Mouse (Mus musculus) liver, adult 2 months (tissue): Measurements from ENCODE around the gene Gm20388. TPM values are rescaled to one million over a fixed set of nuclear protein-coding genes. Genes with fewer than 3 reads are reported as not detected.
A peak's percentile ranks its signal among the peaks of the same experiment; 100 is the strongest.

ENCODE experiments used
- DNase-seq: peaks from one replicate; pipeline ENCODE4 v3.0.0-alpha.2; 2011; ENCODE audit warnings: low read depth, low spot score; ENCODE audit errors: extremely low read depth
- H3K27ac ChIP-seq: fragments of 200-500 bp; replicated peaks from 2 replicates; pipeline ENCODE4 v1.5.1; 2012; ENCODE audit warnings: low read depth, mild to moderate bottlenecking, control low read depth, inconsistent platforms, low read length; ENCODE audit not compliant: insufficient read depth
- H3K27me3 ChIP-seq: fragments of 200-500 bp; 2 replicates; pipeline ENCODE4 v1.6.1; 2012; ENCODE audit warnings: mild to moderate bottlenecking, moderate library complexity, low read length, inconsistent platforms; ENCODE audit not compliant: control insufficient read depth, insufficient read depth
- H3K36me3 ChIP-seq: fragments of 200-500 bp; 2 replicates; pipeline ENCODE4 v1.6.1; 2012; ENCODE audit warnings: low read length, inconsistent platforms; ENCODE audit not compliant: control insufficient read depth, insufficient read depth
- H3K4me1 ChIP-seq: fragments of 200-500 bp; 2 replicates; pipeline ENCODE4 v1.6.1; 2011; ENCODE audit warnings: low read length; ENCODE audit not compliant: control insufficient read depth, insufficient read depth
- H3K4me3 ChIP-seq: fragments of 200-500 bp; 2 replicates; pipeline ENCODE4 v1.5.1; 2011; ENCODE audit warnings: low read depth, mild to moderate bottlenecking, control low read depth, low read length, moderate library complexity; ENCODE audit not compliant: insufficient read depth
- H3K79me2 ChIP-seq: fragments of 200-500 bp; 2 replicates; pipeline ENCODE4 v1.6.1; 2012; ENCODE audit warnings: inconsistent platforms, mild to moderate bottlenecking, low read length, moderate library complexity; ENCODE audit not compliant: control insufficient read depth, insufficient read depth
- H3K9ac ChIP-seq: fragments of 200-500 bp; 2 replicates; pipeline ENCODE4 v1.6.1; 2012; ENCODE audit warnings: low read depth, mild to moderate bottlenecking, control low read depth, inconsistent platforms, low read length
- CTCF ChIP-seq: fragments of 200-500 bp; IDR thresholded peaks from 2 replicates; pipeline ENCODE4 v1.5.1; 2011; ENCODE audit warnings: low read depth, low read length, control low read depth
- POLR2A ChIP-seq: fragments of 200-500 bp; IDR thresholded peaks from 2 replicates; pipeline ENCODE4 v1.6.1; 2011; ENCODE audit warnings: low read length, control low read depth; ENCODE audit not compliant: insufficient read depth; ENCODE audit errors: extremely low read depth
- WGBS: fragments of 180-500 bp; shearing (Covaris S2); methylation state at CpG from one replicate; pipeline ENCODE4 v1.1.7; 2018; 5-methylcytosine and 5-hydroxymethylcytosine counted together
- polyA plus RNA-seq: library from polyadenylated mRNA; depleted of rRNA; stranded (reverse); fragments of >200 nt; gene quantifications from 2 replicates; pipeline ENCODE4 v1.2.3, GENCODE M21; 2012
- total RNA-seq: library from RNA; depleted of rRNA; stranded (reverse); fragments of >200 nt; gene quantifications from 2 replicates; pipeline ENCODE4 v1.2.3, GENCODE M21; 2014

Gene Gm20388
- total and polyA plus RNA-seq, 2 experiments: 6.4 to 19.9 TPM

- WGBS: 77% methylated on average over 26 of the region's 26 CpGs
- DNase-seq: no peak
- H3K27ac ChIP-seq: no peak overlapping the region
- H3K4me3 ChIP-seq: no peak overlapping the region
- no peaks in the 10 kb centered on the region for H3K36me3 ChIP-seq
- no peak overlapping the region for H3K9ac ChIP-seq
- TF ChIP-seq POLR2A (no peak), CTCF (no peak)
- no peaks in the 10 kb centered on the region for H3K4me1 ChIP-seq
- H3K27me3 ChIP-seq: no peaks in the 10 kb centered on the region
- H3K79me2 ChIP-seq: no peaks in the 10 kb centered on the region
These were observed 1569.9 kb downstream of the Gm20388 start for GRCm38 (mm10) chr8:121480411-121481031.

GRCm38 (mm10) chr8:121484072-121484782 is 1573.6 kb downstream of the Gm20388 start:
- TF ChIP-seq POLR2A (no peak), CTCF (no peak)
- H3K27ac ChIP-seq: no peak overlapping the region
- H3K9ac ChIP-seq: no peak overlapping the region
- no peaks in the 10 kb centered on the region for H3K79me2 ChIP-seq
- H3K4me3 ChIP-seq: no peak overlapping the region
- H3K27me3 ChIP-seq: no peaks in the 10 kb centered on the region
- H3K4me1 ChIP-seq: no peaks in the 10 kb centered on the region
- H3K36me3 ChIP-seq: no peaks in the 10 kb centered on the region
- WGBS: 60% methylated on average over 23 of the region's 23 CpGs
- no peak for DNase-seq

GRCm38 (mm10) chr8:121491633-121492032 is 1581.0 kb downstream of the Gm20388 start:
- Histone ChIP-seq H3K9ac (no peak overlapping the region), H3K36me3 (no peaks in the 10 kb centered on the region), H3K27ac (no peak overlapping the region), H3K4me3 (no peak overlapping the region), H3K27me3 (no peaks in the 10 kb centered on the region), H3K79me2 (no peaks in the 10 kb centered on the region), H3K4me1 (no peaks in the 10 kb centered on the region)
- TF ChIP-seq POLR2A (no peak), CTCF (no peak)
- no peak for DNase-seq
- 64% methylated on average over 9 of the region's 9 CpGs for WGBS

GRCm38 (mm10) chr8:121497621-121498020 is 1587.0 kb downstream of the Gm20388 start:
- H3K27ac ChIP-seq: no peak overlapping the region
- no peaks in the 10 kb centered on the region for H3K79me2 ChIP-seq
- DNase-seq: no peak
- WGBS: 88% methylated on average over 6 of the region's 6 CpGs
- no peaks in the 10 kb centered on the region for H3K36me3 ChIP-seq
- no peaks in the 10 kb centered on the region for H3K4me1 ChIP-seq
- no peak overlapping the region for H3K9ac ChIP-seq
- no peak overlapping the region for H3K4me3 ChIP-seq
- TF ChIP-seq POLR2A (no peak), CTCF (no peak)
- H3K27me3 ChIP-seq: no peaks in the 10 kb centered on the region

GRCm38 (mm10) chr8:121511751-121512150 is 1601.1 kb downstream of the Gm20388 start:
- H3K79me2 ChIP-seq: no peaks in the 10 kb centered on the region
- H3K27me3 ChIP-seq: 0 out of 2 replicates have a peak, but pooled peaks cover 2% of the 10 kb centered on the region
- no peak overlapping the region for H3K9ac ChIP-seq
- TF ChIP-seq CTCF: no peak
- TF ChIP-seq POLR2A: no peak
- no peaks in the 10 kb centered on the region for H3K36me3 ChIP-seq
- 63% methylated on average over 9 of the region's 9 CpGs for WGBS
- no peak overlapping the region for H3K4me3 ChIP-seq
- no peak overlapping the region for H3K27ac ChIP-seq
- no peaks in the 10 kb centered on the region for H3K4me1 ChIP-seq
- DNase-seq: no peak

GRCm38 (mm10) chr8:121513429-121513828 is 1602.8 kb downstream of the Gm20388 start:
- Histone ChIP-seq H3K27ac (no peak overlapping the region), H3K79me2 (no peaks in the 10 kb centered on the region), H3K4me1 (no peaks in the 10 kb centered on the region), H3K36me3 (no peaks in the 10 kb centered on the region), H3K9ac (no peak overlapping the region), H3K27me3 (0 out of 2 replicates have a peak, but pooled peaks cover 2% of the 10 kb centered on the region), H3K4me3 (no peak overlapping the region)
- DNase-seq: peak; percentile 30
- no peak for TF ChIP-seq POLR2A
- peak; percentile 95 for TF ChIP-seq CTCF
- WGBS: 7% methylated on average over 12 of the region's 12 CpGs
